Mouse (Mus musculus) cerebellum, adult 8-10 months (tissue): ENCODE measurements around the gene Zdhhc15.
"Not testable (repeated sequence)": the region's sequence is repeated elsewhere in the genome, so short reads cannot be mapped to it uniquely, and the experiment has no call there.

Experiments used
- DNase-seq: peaks from one replicate; pipeline ENCODE4 v3.0.0; 2022

Gene Zdhhc15

GRCm38 (mm10) chrX:104670757-104671549 is at the start of gene Zdhhc15:
TSS of gene Zdhhc15 (minus strand) at chrX:104671064.
- peak; percentile 5 for DNase-seq

GRCm38 (mm10) chrX:104707935-104708334 is 37.1 kb upstream of the Zdhhc15 start:
- no peak for DNase-seq

- no peak for DNase-seq
These were observed 761 bp downstream of the Zdhhc15 start for GRCm38 (mm10) chrX:104669850-104670756.

- no peak for DNase-seq
These were observed 13.9 kb downstream of the Zdhhc15 start for GRCm38 (mm10) chrX:104656976-104657375.

- DNase-seq = no peak
These were observed 58.3 kb downstream of the Zdhhc15 start for GRCm38 (mm10) chrX:104612531-104612930.

- DNase-seq = not testable (repeated sequence)
These were observed 67.0 kb downstream of the Zdhhc15 start for GRCm38 (mm10) chrX:104603738-104604430.

- DNase-seq = not testable (repeated sequence)
These were observed 68.5 kb downstream of the Zdhhc15 start for GRCm38 (mm10) chrX:104602168-104602859.

GRCm38 (mm10) chrX:104573946-104574345 is 96.9 kb downstream of the Zdhhc15 start:
- no peak for DNase-seq

GRCm38 (mm10) chrX:104567497-104567896 is 103.4 kb downstream of the Zdhhc15 start:
- no peak for DNase-seq

- DNase-seq = no peak
These were observed 125.6 kb downstream of the Zdhhc15 start for GRCm38 (mm10) chrX:104545283-104545682.

- no peak for DNase-seq
These were observed 126.8 kb downstream of the Zdhhc15 start for GRCm38 (mm10) chrX:104543919-104544595.

- no peak for DNase-seq
These were observed 128.2 kb downstream of the Zdhhc15 start for GRCm38 (mm10) chrX:104542635-104543034.

GRCm38 (mm10) chrX:104501765-104502164 is 169.1 kb downstream of the Zdhhc15 start:
- DNase-seq = no peak

GRCm38 (mm10) chrX:104489626-104490355 is 181.1 kb downstream of the Zdhhc15 start:
- DNase-seq = no peak

GRCm38 (mm10) chrX:104488870-104489467 is 181.9 kb downstream of the Zdhhc15 start:
- DNase-seq = no peak

GRCm38 (mm10) chrX:104488036-104488435 is 182.8 kb downstream of the Zdhhc15 start:
- no peak for DNase-seq
